ENCODE assay signal across 27 mouse cellular contexts in the genomic region with DNA sequence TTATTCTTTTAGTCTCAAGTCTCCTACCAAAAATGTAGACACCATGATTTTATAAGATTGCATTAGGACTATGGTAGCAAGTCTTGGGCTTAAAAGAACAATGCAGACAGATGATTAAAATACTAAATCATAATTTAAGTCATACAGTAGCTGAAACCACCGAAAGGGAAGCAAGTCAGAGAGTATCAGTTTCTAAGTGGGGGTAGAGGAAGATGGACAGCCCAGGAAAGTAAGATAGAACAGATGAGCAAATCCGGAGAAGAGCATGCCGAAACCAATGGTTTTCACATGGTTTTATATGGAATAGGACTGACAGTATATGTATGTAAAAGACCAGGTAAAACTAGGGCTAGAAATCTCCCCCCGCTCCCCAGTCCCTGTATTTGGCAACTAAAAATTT. TPM values are rescaled to one million over a fixed set of nuclear protein-coding genes. Genes with fewer than 3 reads are reported as not detected.
DNase-seq lines count a peak whose midpoint lies in the region; ATAC-seq and TF ChIP-seq lines count a peak whose summit lies in the region.
"Had no signal": no experiment of that assay in that cellular context is flagged by ENCODE, and none has a peak within 500 bp of the region (broad histone marks: within the 10 kb centered on the region; RNA-seq: fewer than 3 reads in every experiment).

No protein-coding gene starts in this region.

- TF ChIP-seq RAD21 in CH12.LX (IDR thresholded peaks at IDR 0.05; ENCODE audit: low read depth, low read length) = no peak

- no peak for DNase-seq in liver, postnatal 0 days
- DNase-seq in CH12.LX (ENCODE audit: extremely low read depth) = peak; percentile 36
- DNase-seq in yolk sac, embryonic 10.5 days (ENCODE audit: low spot score) = no peak
- no peak for DNase-seq in cerebellum, adult 11 months
- no peak for DNase-seq in forebrain, embryonic 14.5 days (ENCODE audit: low spot score)
- DNase-seq: adrenal gland, adult 8-10 months; adrenal gland, postnatal 36 days; cerebellum, adult 2 months; cerebellum, adult 9-11 months; cerebellum, postnatal 25 days; embryo, embryonic 11 days; forebrain, postnatal 0 days; gastrocnemius, postnatal 36 days; heart, adult 11 months had no signal

- no peaks in the 10 kb centered on the region for H3K36me3 ChIP-seq in liver, postnatal 0 days (replicated peaks; ENCODE audit: insufficient read depth, low read length)
- H3K36me3 ChIP-seq in liver, embryonic 12.5 days = no peaks in the 10 kb centered on the region
- H3K36me3 ChIP-seq in CH12.LX (replicated peaks in 1 of 2; ENCODE audit: control insufficient read depth in 1 of 2, insufficient read depth in 1 of 2, low read length in 1 of 2) = peaks cover 0 to 2% of the 10 kb centered on the region in 2 experiments
- no peaks in the 10 kb centered on the region for H3K36me3 ChIP-seq in macrophage (ENCODE audit: inconsistent target)
- no peaks in the 10 kb centered on the region for H3K36me3 ChIP-seq in forebrain, embryonic 14.5 days (ENCODE audit: control insufficient read depth, insufficient read depth, low read length)
- H3K36me3 ChIP-seq: embryonic facial prominence, embryonic 10.5 days; embryonic facial prominence, embryonic 13.5 days; hindbrain, embryonic 13.5 days; intestine, embryonic 15.5 days had no signal

- dilution Hi-C loops in CH12.LX (cut with MboI; ENCODE audit: extremely low pct_ligation_motif_present, extremely low pct_unique_long_range_greater_than_20kb, low sequenced_read_pairs) = no loop called here

- no peak overlapping the region for H3K9ac ChIP-seq in liver, postnatal 0 days (replicated peaks)
- no peak overlapping the region for H3K9ac ChIP-seq in liver, embryonic 12.5 days
- peak overlapping the region; percentile 85; the same call in 1 of the 2 replicates for H3K9ac ChIP-seq in CH12.LX (ENCODE audit: insufficient read depth, low read depth)
- H3K9ac ChIP-seq in forebrain, embryonic 14.5 days (ENCODE audit: low read length) = no peak overlapping the region
- H3K9ac ChIP-seq: embryonic facial prominence, embryonic 13.5 days; forebrain, embryonic 13.5 days; forebrain, postnatal 0 days; hindbrain, embryonic 13.5 days; intestine, embryonic 15.5 days had no signal

- peak overlapping the region; percentile 35; the same call in 1 of the 2 replicates for H3K4me2 ChIP-seq in liver, postnatal 0 days (ENCODE audit: low read depth, low read length)
- no peak overlapping the region for H3K4me2 ChIP-seq in liver, embryonic 12.5 days
- peak overlapping the region; percentile 88 for H3K4me2 ChIP-seq in CH12.LX (ENCODE audit: insufficient read depth, low read depth, poor library complexity, severe bottlenecking)
- no peak overlapping the region for H3K4me2 ChIP-seq in forebrain, embryonic 14.5 days (ENCODE audit: low read length)
- H3K4me2 ChIP-seq: embryonic facial prominence, embryonic 13.5 days; forebrain, embryonic 13.5 days; heart, embryonic 11.5 days; hindbrain, embryonic 13.5 days; intestine, embryonic 15.5 days had no signal

- no peak for TF ChIP-seq CTCF in liver, postnatal 0 days (IDR thresholded peaks at IDR 0.05; ENCODE audit: low read depth)
- no peak for TF ChIP-seq CTCF in CH12.LX (conservative IDR thresholded peaks at IDR 0.05 in 1 of 2, IDR thresholded peaks at IDR 0.05 in 1 of 2; ENCODE audit: low read depth in 2 of 2, low read length in 2 of 2)

- H3K4me3 ChIP-seq in liver, postnatal 0 days (ENCODE audit: low read depth, low read length) = no peak overlapping the region
- no peak overlapping the region for H3K4me3 ChIP-seq in liver, embryonic 12.5 days
- peak overlapping the region in 2 of 3 experiments; percentile 22 to 47 for H3K4me3 ChIP-seq in CH12.LX (replicated peaks in 1 of 3; ENCODE audit: low read depth in 2 of 3, low read length in 2 of 3, poor library complexity in 1 of 3)
- no peak overlapping the region for H3K4me3 ChIP-seq in macrophage (ENCODE audit: inconsistent target)
- H3K4me3 ChIP-seq in forebrain, embryonic 14.5 days (ENCODE audit: low read depth, low read length) = no peak overlapping the region
- H3K4me3 ChIP-seq: embryonic facial prominence, embryonic 10.5 days; embryonic facial prominence, embryonic 13.5 days; erythroblast, embryonic 14.5 days; forebrain, embryonic 13.5 days; hindbrain, embryonic 13.5 days; intestine, embryonic 15.5 days had no signal

- 57% methylated on average over 4 of the region's 4 CpGs for WGBS in liver, postnatal 0 days (ENCODE audit: insufficient replicate concordance)
- 75% methylated on average over 4 of the region's 4 CpGs for WGBS in liver, embryonic 12.5 days (ENCODE audit: insufficient replicate concordance)
- 30% methylated on average over 4 of the region's 4 CpGs for WGBS in macrophage (ENCODE audit: missing documents)
- WGBS in forebrain, embryonic 14.5 days = 93% methylated on average over 4 of the region's 4 CpGs

- H3K27me3 ChIP-seq in liver, postnatal 0 days (ENCODE audit: insufficient read depth, low read length) = no peaks in the 10 kb centered on the region
- H3K27me3 ChIP-seq in liver, embryonic 12.5 days (replicated peaks) = no peaks in the 10 kb centered on the region
- H3K27me3 ChIP-seq in CH12.LX (replicated peaks) = no peaks in the 10 kb centered on the region
- no peaks in the 10 kb centered on the region for H3K27me3 ChIP-seq in forebrain, embryonic 14.5 days (replicated peaks; ENCODE audit: control insufficient read depth, insufficient read depth, low read length)
- H3K27me3 ChIP-seq: embryonic facial prominence, embryonic 13.5 days; forebrain, embryonic 13.5 days; hindbrain, embryonic 13.5 days; intestine, embryonic 15.5 days had no signal

- in situ Hi-C loops in CH12.LX (cut with MboI; ENCODE audit: low pct_ligation_motif_present, low pct_unique_long_range_greater_than_20kb, low sequenced_read_pairs) = no loop called here

- TF ChIP-seq POLR2A in CH12.LX (IDR thresholded peaks at IDR 0.05; ENCODE audit: low read depth, low read length) = no peak

- H3K9me3 ChIP-seq in liver, postnatal 0 days (ENCODE audit: low read length) = no peaks in the 10 kb centered on the region
- no peaks in the 10 kb centered on the region for H3K9me3 ChIP-seq in liver, embryonic 12.5 days (replicated peaks)
- H3K9me3 ChIP-seq in CH12.LX (replicated peaks; ENCODE audit: low read length) = no peaks in the 10 kb centered on the region
- H3K9me3 ChIP-seq in forebrain, embryonic 14.5 days (replicated peaks; ENCODE audit: control insufficient read depth, low read length) = no peaks in the 10 kb centered on the region
- H3K9me3 ChIP-seq: embryonic facial prominence, embryonic 10.5 days; embryonic facial prominence, embryonic 13.5 days; forebrain, embryonic 13.5 days; hindbrain, embryonic 13.5 days; intestine, embryonic 15.5 days had no signal

- no peak overlapping the region for H3K27ac ChIP-seq in liver, postnatal 0 days (ENCODE audit: low read depth)
- no peak overlapping the region for H3K27ac ChIP-seq in liver, embryonic 12.5 days
- H3K27ac ChIP-seq in CH12.LX (ENCODE audit: insufficient read depth, low read depth) = no peak overlapping the region
- peak overlapping the region; percentile 42 for H3K27ac ChIP-seq in macrophage
- no peak overlapping the region for H3K27ac ChIP-seq in forebrain, embryonic 14.5 days (ENCODE audit: low read depth, low read length)
- H3K27ac ChIP-seq: embryonic facial prominence, embryonic 10.5 days; embryonic facial prominence, embryonic 13.5 days; forebrain, embryonic 13.5 days; hindbrain, embryonic 13.5 days; intestine, embryonic 15.5 days had no signal

- TF ChIP-seq EP300 in liver, postnatal 0 days (IDR thresholded peaks at IDR 0.05; ENCODE audit: low read depth) = no peak
- peak; percentile 82 for TF ChIP-seq EP300 in CH12.LX (IDR thresholded peaks at IDR 0.05; ENCODE audit: low read length)

- ATAC-seq in liver, postnatal 0 days = no peak
- ATAC-seq in liver, embryonic 12.5 days = no peak
- peak; percentile 30; the same call in 1 of the 2 replicates for ATAC-seq in neutrophil, adult 5-6 weeks (ENCODE audit: extremely low read depth, insufficient number of reproducible peaks, low FRiP score, poor library complexity, severe bottlenecking)
- no peak for ATAC-seq in forebrain, embryonic 14.5 days
- ATAC-seq: activated CD4-positive, CD25-positive, alpha-beta regulatory T cell, adult 4 months; CD4-positive, CD25-positive, alpha-beta regulatory T cell, adult 4 months; forebrain, embryonic 13.5 days; forebrain, postnatal 0 days; hindbrain, embryonic 16.5 days; intestine, embryonic 15.5 days had no signal

- H3K79me2 ChIP-seq in CH12.LX (replicated peaks; ENCODE audit: control insufficient read depth, extremely low read depth, insufficient read depth, poor library complexity, severe bottlenecking) (peaks cover 64% of the 10 kb centered on the region), macrophage (ENCODE audit: inconsistent target) (peaks cover 83% of the 10 kb centered on the region)

- peaks cover 4% of the 10 kb centered on the region for H3K4me1 ChIP-seq in liver, postnatal 0 days (ENCODE audit: insufficient read depth)
- peaks cover 28% of the 10 kb centered on the region; the same call in 1 of the 2 replicates for H3K4me1 ChIP-seq in liver, embryonic 12.5 days
- peaks cover 6 to 73% of the 10 kb centered on the region in 2 experiments for H3K4me1 ChIP-seq in CH12.LX (ENCODE audit: control insufficient read depth in 1 of 2, insufficient read depth in 2 of 2)
- H3K4me1 ChIP-seq in forebrain, embryonic 14.5 days (ENCODE audit: control insufficient read depth, insufficient read depth, low read length) = no peaks in the 10 kb centered on the region
- H3K4me1 ChIP-seq: embryonic facial prominence, embryonic 10.5 days; embryonic facial prominence, embryonic 13.5 days; forebrain, embryonic 13.5 days; hindbrain, embryonic 13.5 days; intestine, embryonic 15.5 days had no signal

TF ChIP-seq in CH12.LX, 34 proteins besides CTCF, POLR2A, EP300 and RAD21 (continues in another document):
- TF ChIP-seq CHD1 (IDR thresholded peaks at IDR 0.05; ENCODE audit: low read depth, low read length) = peak; percentile 59; the same call in 1 of the 2 replicates
- no peak for TF ChIP-seq HCFC1 (IDR thresholded peaks at IDR 0.05; ENCODE audit: low read depth, low read length)
- TF ChIP-seq MAX (IDR thresholded peaks at IDR 0.05; ENCODE audit: low read length) = no peak
- TF ChIP-seq MXI1 (IDR thresholded peaks at IDR 0.05; ENCODE audit: low read depth, low read length) = peak; percentile 25; the same call in 1 of the 2 replicates

RNA-seq across cellular contexts. Expression of gene Lnpep, which starts 39.7 kb away (rescaled TPM):
- 2.4 and 3.1 TPM in 2 replicates for polyA plus RNA-seq in liver, postnatal 0 days (2015; fragmentation: Nextera tagmentation; extraction: Ambion mirVana)
- polyA plus RNA-seq in liver, embryonic 12.5 days (2016; fragmentation: Nextera tagmentation; extraction: Ambion mirVana) = 3.8 and 4.2 TPM in 2 replicates
- 34.6 and 36.5 TPM in 2 replicates for total RNA-seq in CH12.LX (2012; rRNA removed)
- total RNA-seq in CH12.LX (2014; rRNA removed) = 33.6 and 36.6 TPM in 2 replicates
- polyA plus RNA-seq in CH12.LX (2012; ENCODE audit: insufficient read length, low read depth) = 19.1 and 40.8 TPM in 2 replicates
- total RNA-seq in macrophage (2018; cell fraction: chromatin; rRNA removed) = 100 to 1,000 TPM in 25 of 26 experiments, 10 to 100 TPM in 1; 97.5 to 343 (median 222) TPM
- total RNA-seq in macrophage (2018; cell fraction: cytosol; rRNA removed) = 100 to 1,000 TPM in 6 of 26 experiments, 10 to 100 TPM in 20; 65.1 to 115 (median 80.9) TPM
- 100 to 1,000 TPM; 117 to 361 (median 218) TPM for total RNA-seq in macrophage (2018; cell fraction: nucleus; rRNA removed)
- polyA plus RNA-seq in macrophage (2018) = 22.3 to 28.6 TPM (median 28.3 TPM) in 3 replicates
- 130 and 143 TPM in 2 replicates for total RNA-seq in neutrophil, adult 5-6 weeks (2017)
- 5.2 and 8.3 TPM in 2 replicates for polyA plus RNA-seq in forebrain, embryonic 14.5 days (2014; fragmentation: Nextera tagmentation; extraction: Ambion mirVana)

Comparison
In these comparisons a context has a peak if more than half of its experiments do, and no peak if none do; other contexts are left out.
1. H3K4me2 ChIP-seq: peak in liver, postnatal 0 days (single experiment) and CH12.LX (single experiment); none in liver, embryonic 12.5 days (single experiment) and forebrain, embryonic 14.5 days (single experiment).
2. H3K4me3 ChIP-seq: peak in CH12.LX (2 of 3); none in liver, postnatal 0 days (single experiment), liver, embryonic 12.5 days (single experiment), macrophage (single experiment) and forebrain, embryonic 14.5 days (single experiment).